Mouse (Mus musculus) neural tube, embryonic 12.5 days (tissue): ENCODE data around the gene Sstr1. TPM values are rescaled to one million over a fixed set of nuclear protein-coding genes. Genes with fewer than 3 reads are reported as not detected.

ENCODE experiments used
- ATAC-seq: fragments of 200-750 bp; cut with Nextera tagmentation; 2 replicates; pipeline ENCODE4 v1.8.0; 2017; ENCODE audit warnings: low read depth, mild to moderate bottlenecking, moderate TSS enrichment, moderate library complexity; ENCODE audit not compliant: low FRiP score
- H3K27ac ChIP-seq: fragments of 300-500 bp; sonication (generic); 2 replicates; pipeline ENCODE4 v1.5.1; 2016
- H3K27me3 ChIP-seq: fragments of 300-500 bp; sonication (generic); replicated peaks from 2 replicates; pipeline ENCODE4 v1.6.1; 2016; ENCODE audit warnings: mild to moderate bottlenecking
- H3K36me3 ChIP-seq: fragments of 300-500 bp; sonication (generic); 2 replicates; pipeline ENCODE4 v1.6.1; 2016; ENCODE audit warnings: mild to moderate bottlenecking
- H3K4me1 ChIP-seq: fragments of 300-500 bp; sonication (generic); 2 replicates; pipeline ENCODE4 v1.6.1; 2016
- H3K4me2 ChIP-seq: fragments of 300-500 bp; sonication (generic); replicated peaks from 2 replicates; pipeline ENCODE4 v1.6.1; 2016; ENCODE audit warnings: mild to moderate bottlenecking
- H3K4me3 ChIP-seq: fragments of 300-500 bp; sonication (generic); 2 replicates; pipeline ENCODE4 v1.5.1; 2016
- H3K9ac ChIP-seq: fragments of 300-500 bp; sonication (generic); 2 replicates; pipeline ENCODE4 v1.6.1; 2016; ENCODE audit warnings: mild to moderate bottlenecking
- H3K9me3 ChIP-seq: fragments of 300-500 bp; sonication (generic); 2 replicates; pipeline ENCODE4 v1.6.1; 2016; ENCODE audit warnings: mild to moderate bottlenecking
- WGBS: fragments of 180-500 bp; shearing (Covaris S2); methylation state at CpG from one replicate; pipeline ENCODE4 v1.1.7; 2016; 5-methylcytosine and 5-hydroxymethylcytosine counted together
- polyA plus RNA-seq: library from polyadenylated mRNA; unstranded; fragments of >200 nt; fragmentation: Nextera tagmentation; extraction: Ambion mirVana; gene quantifications from 2 replicates; pipeline ENCODE4 v1.2.1, GENCODE M21; 2016

Gene Sstr1
- polyA plus RNA-seq, 1 experiment from 2014 or later = 1.9 TPM

DNA sequence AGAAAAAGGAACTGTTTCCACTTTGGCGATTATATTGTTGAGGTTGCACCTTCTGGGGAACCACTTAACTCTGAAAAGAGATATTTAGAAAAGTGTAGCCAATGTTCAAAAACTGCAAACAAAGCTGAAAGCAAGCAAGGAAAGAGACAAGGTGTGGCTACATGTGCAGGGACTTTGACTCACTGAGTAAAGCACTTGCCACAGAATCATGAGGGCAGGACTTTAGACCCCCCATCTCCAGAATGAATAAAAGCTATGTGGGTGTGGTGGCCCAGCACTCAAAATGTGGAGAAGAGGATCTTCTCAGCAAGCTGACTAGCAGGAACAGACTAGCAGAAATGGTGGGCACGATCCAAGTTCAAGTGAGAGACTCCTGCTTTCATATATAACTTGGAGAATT, 20.9 kb downstream of the Sstr1 start:
- 90% methylated on average over 2 of the region's 2 CpGs for WGBS
- no peak overlapping the region for H3K27ac ChIP-seq
- H3K36me3 ChIP-seq = no peaks in the 10 kb centered on the region
- no peak for ATAC-seq
- H3K27me3 ChIP-seq = no peaks in the 10 kb centered on the region
- no peaks in the 10 kb centered on the region for H3K9me3 ChIP-seq
- no peak overlapping the region for H3K4me3 ChIP-seq
- no peaks in the 10 kb centered on the region for H3K4me1 ChIP-seq
- H3K9ac ChIP-seq = no peak overlapping the region
- H3K4me2 ChIP-seq = no peak overlapping the region

DNA sequence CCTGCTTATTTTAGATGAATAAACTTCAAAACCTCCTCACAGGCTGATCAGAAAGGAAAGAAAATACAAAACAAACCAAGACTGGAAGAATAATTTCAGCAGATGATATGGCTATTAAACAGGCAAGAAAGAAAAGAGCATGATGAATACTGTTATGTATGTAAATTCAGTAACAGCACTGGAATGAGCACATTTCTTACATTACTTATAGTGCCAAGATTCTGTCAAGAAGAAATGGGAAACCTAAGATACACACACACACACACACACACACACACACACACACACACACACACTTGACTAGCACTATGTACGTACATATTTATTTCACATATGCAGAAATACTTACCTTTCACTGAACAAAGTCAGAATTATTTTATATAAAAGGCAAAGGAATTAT, 40.3 kb downstream of the Sstr1 start:
- H3K4me3 ChIP-seq = no peak overlapping the region
- H3K27ac ChIP-seq = no peak overlapping the region
- no peaks in the 10 kb centered on the region for H3K4me1 ChIP-seq
- H3K27me3 ChIP-seq = no peaks in the 10 kb centered on the region
- no peak overlapping the region for H3K9ac ChIP-seq
- no peaks in the 10 kb centered on the region for H3K36me3 ChIP-seq
- WGBS = 89% methylated on average over 1 of the region's 1 CpGs
- H3K9me3 ChIP-seq = no peaks in the 10 kb centered on the region
- no peak overlapping the region for H3K4me2 ChIP-seq
- ATAC-seq = no peak

Other genes starting within 250 kb of the Sstr1 start
- gene Clec14a, start 57.5 kb downstream of the Sstr1 start, polyA plus RNA-seq = 6.7 and 7.9 TPM in 2 replicates